Mouse (Mus musculus) heart, embryonic 16.5 days (tissue): Measurements from ENCODE around the gene Cntln. TPM values are rescaled to one million over a fixed set of nuclear protein-coding genes. Genes with fewer than 3 reads are reported as not detected.

Experiments used
- ATAC-seq: fragments of 200-750 bp; cut with Nextera tagmentation; replicated peaks from 2 replicates; pipeline ENCODE4 v1.8.0; 2017; ENCODE audit warnings: moderate number of reproducible peaks; ENCODE audit not compliant: insufficient read depth, low FRiP score; ENCODE audit errors: extremely low read depth
- H3K27ac ChIP-seq: fragments of 300-500 bp; sonication (generic); 2 replicates; pipeline ENCODE4 v1.5.1; 2014; ENCODE audit warnings: mild to moderate bottlenecking, low read length, control low read depth, moderate library complexity
- H3K27me3 ChIP-seq: fragments of 300-500 bp; sonication (generic); 2 replicates; pipeline ENCODE4 v1.6.1; 2014; ENCODE audit warnings: low read length, mixed read lengths; ENCODE audit not compliant: control insufficient read depth, insufficient read depth
- H3K36me3 ChIP-seq: fragments of 300-500 bp; sonication (generic); 2 replicates; pipeline ENCODE4 v1.6.1; 2014; ENCODE audit not compliant: control insufficient read depth, insufficient read depth
- H3K4me1 ChIP-seq: fragments of 300-500 bp; sonication (generic); 2 replicates; pipeline ENCODE4 v1.6.1; 2014; ENCODE audit warnings: low read length, mixed read lengths; ENCODE audit not compliant: control insufficient read depth, insufficient read depth
- H3K4me2 ChIP-seq: fragments of 300-500 bp; sonication (generic); 2 replicates; pipeline ENCODE4 v1.6.1; 2014; ENCODE audit warnings: low read depth, mild to moderate bottlenecking, control low read depth, low read length
- H3K4me3 ChIP-seq: fragments of 300-500 bp; sonication (generic); 2 replicates; pipeline ENCODE4 v1.5.1; 2014; ENCODE audit warnings: mild to moderate bottlenecking, control low read depth, low read length
- H3K9ac ChIP-seq: fragments of 300-500 bp; sonication (generic); 2 replicates; pipeline ENCODE4 v1.6.1; 2014; ENCODE audit warnings: low read length, control low read depth
- H3K9me3 ChIP-seq: fragments of 300-500 bp; sonication (generic); replicated peaks from 2 replicates; pipeline ENCODE4 v1.6.1; 2016; ENCODE audit warnings: low read length; ENCODE audit not compliant: control insufficient read depth
- WGBS: fragments of 180-500 bp; shearing (Covaris S2); extraction: QIAGEN DNeasy Blood & Tissue Kit; methylation state at CpG from one replicate; pipeline ENCODE4 v1.1.7; 2014; 5-methylcytosine and 5-hydroxymethylcytosine counted together
- polyA plus RNA-seq: library from polyadenylated mRNA; unstranded; fragments of >200 nt; fragmentation: Nextera tagmentation; extraction: Ambion mirVana; gene quantifications from 2 replicates; pipeline ENCODE4 v1.2.1, GENCODE M21; 2015

Cntln gene
- polyA plus RNA-seq, 1 experiment from 2014 or later: 5.4 TPM

- Histone ChIP-seq H3K9ac (no peak overlapping the region), H3K36me3 (no peaks in the 10 kb centered on the region), H3K9me3 (no peaks in the 10 kb centered on the region), H3K4me1 (no peaks in the 10 kb centered on the region), H3K4me3 (no peak overlapping the region), H3K27me3 (no peaks in the 10 kb centered on the region), H3K27ac (no peak overlapping the region), H3K4me2 (no peak overlapping the region)
- ATAC-seq: no peak
- WGBS: 81% methylated on average over 3 of the region's 3 CpGs
These were observed 122.7 kb downstream of the Cntln start for GRCm38 (mm10) chr4:85006789-85007188.

GRCm38 (mm10) chr4:85010846-85011245 lies 126.7 kb downstream of the Cntln start:
- Histone ChIP-seq H3K4me1 (no peaks in the 10 kb centered on the region), H3K4me2 (no peak overlapping the region), H3K9me3 (no peaks in the 10 kb centered on the region), H3K27me3 (no peaks in the 10 kb centered on the region), H3K36me3 (no peaks in the 10 kb centered on the region), H3K4me3 (no peak overlapping the region), H3K27ac (no peak overlapping the region), H3K9ac (no peak overlapping the region)
- ATAC-seq: no peak

GRCm38 (mm10) chr4:85045748-85046147 lies 161.6 kb downstream of the Cntln start:
- WGBS: 67% methylated on average over 2 of the region's 2 CpGs
- H3K4me2 ChIP-seq: no peak overlapping the region
- no peaks in the 10 kb centered on the region for H3K4me1 ChIP-seq
- no peak overlapping the region for H3K27ac ChIP-seq
- no peaks in the 10 kb centered on the region for H3K27me3 ChIP-seq
- no peak for ATAC-seq
- H3K9ac ChIP-seq: no peak overlapping the region
- peaks cover 4% of the 10 kb centered on the region for H3K36me3 ChIP-seq
- no peak overlapping the region for H3K4me3 ChIP-seq
- no peaks in the 10 kb centered on the region for H3K9me3 ChIP-seq

- H3K9me3 ChIP-seq: no peaks in the 10 kb centered on the region
- peaks cover 4% of the 10 kb centered on the region for H3K36me3 ChIP-seq
- WGBS: 66% methylated on average over 8 of the region's 8 CpGs
- no peak overlapping the region for H3K4me2 ChIP-seq
- no peak for ATAC-seq
- no peak overlapping the region for H3K4me3 ChIP-seq
- no peaks in the 10 kb centered on the region for H3K4me1 ChIP-seq
- no peaks in the 10 kb centered on the region for H3K27me3 ChIP-seq
- no peak overlapping the region for H3K9ac ChIP-seq
- H3K27ac ChIP-seq: no peak overlapping the region
These were observed 165.9 kb downstream of the Cntln start for GRCm38 (mm10) chr4:85049933-85050553.

- Histone ChIP-seq H3K4me2 (no peak overlapping the region), H3K27ac (no peak overlapping the region), H3K4me3 (no peak overlapping the region), H3K36me3 (peaks cover 3% of the 10 kb centered on the region), H3K9me3 (no peaks in the 10 kb centered on the region), H3K27me3 (no peaks in the 10 kb centered on the region), H3K4me1 (no peaks in the 10 kb centered on the region), H3K9ac (no peak overlapping the region)
- 73% methylated on average over 1 of the region's 1 CpGs for WGBS
- ATAC-seq: no peak
These were observed 170.5 kb downstream of the Cntln start for GRCm38 (mm10) chr4:85054616-85055015.

- no peaks in the 10 kb centered on the region for H3K27me3 ChIP-seq
- no peak overlapping the region for H3K4me2 ChIP-seq
- H3K4me1 ChIP-seq: no peaks in the 10 kb centered on the region
- no peaks in the 10 kb centered on the region for H3K9me3 ChIP-seq
- H3K36me3 ChIP-seq: no peaks in the 10 kb centered on the region
- H3K4me3 ChIP-seq: no peak overlapping the region
- no peak for ATAC-seq
- H3K27ac ChIP-seq: no peak overlapping the region
- no peak overlapping the region for H3K9ac ChIP-seq
- WGBS: 85% methylated on average over 2 of the region's 2 CpGs
These were observed 175.5 kb downstream of the Cntln start for GRCm38 (mm10) chr4:85059598-85059997.

GRCm38 (mm10) chr4:85061676-85062075 lies 177.6 kb downstream of the Cntln start:
- H3K27me3 ChIP-seq: no peaks in the 10 kb centered on the region
- ATAC-seq: no peak
- H3K9me3 ChIP-seq: no peaks in the 10 kb centered on the region
- H3K4me1 ChIP-seq: no peaks in the 10 kb centered on the region
- H3K9ac ChIP-seq: no peak overlapping the region
- WGBS: 47% methylated on average over 2 of the region's 2 CpGs
- H3K27ac ChIP-seq: no peak overlapping the region
- H3K4me3 ChIP-seq: no peak overlapping the region
- H3K4me2 ChIP-seq: no peak overlapping the region
- no peaks in the 10 kb centered on the region for H3K36me3 ChIP-seq

- peaks cover 3% of the 10 kb centered on the region; the same call in 1 of the 2 replicates for H3K36me3 ChIP-seq
- 88% methylated on average over 4 of the region's 4 CpGs for WGBS
- H3K9ac ChIP-seq: no peak overlapping the region
- H3K4me1 ChIP-seq: no peaks in the 10 kb centered on the region
- H3K27ac ChIP-seq: no peak overlapping the region
- H3K4me2 ChIP-seq: no peak overlapping the region
- H3K9me3 ChIP-seq: no peaks in the 10 kb centered on the region
- H3K4me3 ChIP-seq: no peak overlapping the region
- no peak for ATAC-seq
- H3K27me3 ChIP-seq: no peaks in the 10 kb centered on the region
These were observed 211.9 kb downstream of the Cntln start for GRCm38 (mm10) chr4:85096033-85096432.

- H3K27me3 ChIP-seq: no peaks in the 10 kb centered on the region
- no peak overlapping the region for H3K4me3 ChIP-seq
- no peak overlapping the region for H3K9ac ChIP-seq
- peaks cover 6% of the 10 kb centered on the region; the same call in 1 of the 2 replicates for H3K36me3 ChIP-seq
- no peaks in the 10 kb centered on the region for H3K4me1 ChIP-seq
- H3K4me2 ChIP-seq: no peak overlapping the region
- H3K9me3 ChIP-seq: no peaks in the 10 kb centered on the region
- no peak for ATAC-seq
- no peak overlapping the region for H3K27ac ChIP-seq
- 15% methylated on average over 7 of the region's 7 CpGs for WGBS
These were observed 212.6 kb downstream of the Cntln start for GRCm38 (mm10) chr4:85096682-85097081.
